Mouse (Mus musculus) heart, embryonic 13.5 days (tissue): ENCODE results near the gene Glrp1. TPM values are rescaled to one million over a fixed set of nuclear protein-coding genes. Genes with fewer than 3 reads are reported as not detected.
A peak's percentile ranks its signal among the peaks of the same experiment; 100 is the strongest.

Source experiments
- ATAC-seq: fragments of 200-750 bp; cut with Nextera tagmentation; 2 replicates; pipeline ENCODE4 v1.8.0; 2017; ENCODE audit warnings: moderate TSS enrichment; ENCODE audit not compliant: insufficient number of reproducible peaks, low FRiP score, low TSS enrichment; ENCODE audit errors: extremely low read depth
- H3K27ac ChIP-seq: fragments of 300-500 bp; sonication (generic); replicated peaks from 2 replicates; pipeline ENCODE4 v1.5.1; 2015; ENCODE audit warnings: moderate library complexity, mild to moderate bottlenecking, inconsistent platforms
- H3K27me3 ChIP-seq: fragments of 300-500 bp; sonication (generic); replicated peaks from 2 replicates; pipeline ENCODE4 v1.6.1; 2015; ENCODE audit warnings: mild to moderate bottlenecking, inconsistent platforms
- H3K36me3 ChIP-seq: fragments of 300-500 bp; sonication (generic); 2 replicates; pipeline ENCODE4 v1.6.1; 2015; ENCODE audit warnings: mild to moderate bottlenecking, inconsistent platforms
- H3K4me1 ChIP-seq: fragments of 300-500 bp; sonication (generic); 2 replicates; pipeline ENCODE4 v1.6.1; 2015; ENCODE audit warnings: inconsistent platforms
- H3K4me2 ChIP-seq: fragments of 300-500 bp; sonication (generic); 2 replicates; pipeline ENCODE4 v1.6.1; 2015; ENCODE audit warnings: inconsistent platforms, mild to moderate bottlenecking, moderate library complexity
- H3K4me3 ChIP-seq: fragments of 300-500 bp; sonication (generic); 2 replicates; pipeline ENCODE4 v1.5.1; 2015; ENCODE audit warnings: moderate library complexity, mild to moderate bottlenecking, inconsistent platforms
- H3K9ac ChIP-seq: fragments of 300-500 bp; sonication (generic); 2 replicates; pipeline ENCODE4 v1.6.1; 2015; ENCODE audit warnings: inconsistent platforms, mild to moderate bottlenecking, moderate library complexity
- H3K9me3 ChIP-seq: fragments of 300-500 bp; sonication (generic); 2 replicates; pipeline ENCODE4 v1.6.1; 2016; ENCODE audit warnings: inconsistent platforms
- WGBS: fragments of 180-500 bp; shearing (Covaris S2); methylation state at CpG from one replicate; pipeline ENCODE4 v1.1.7; 2015; ENCODE audit warnings: mixed read lengths; 5-methylcytosine and 5-hydroxymethylcytosine counted together
- polyA plus RNA-seq: library from polyadenylated mRNA; unstranded; fragments of >200 nt; fragmentation: Nextera tagmentation; extraction: Ambion mirVana; gene quantifications from 2 replicates; pipeline ENCODE4 v1.2.1, GENCODE M21; 2015

Glrp1 gene
- polyA plus RNA-seq, 1 experiment from 2014 or later = 0.19 TPM

DNA sequence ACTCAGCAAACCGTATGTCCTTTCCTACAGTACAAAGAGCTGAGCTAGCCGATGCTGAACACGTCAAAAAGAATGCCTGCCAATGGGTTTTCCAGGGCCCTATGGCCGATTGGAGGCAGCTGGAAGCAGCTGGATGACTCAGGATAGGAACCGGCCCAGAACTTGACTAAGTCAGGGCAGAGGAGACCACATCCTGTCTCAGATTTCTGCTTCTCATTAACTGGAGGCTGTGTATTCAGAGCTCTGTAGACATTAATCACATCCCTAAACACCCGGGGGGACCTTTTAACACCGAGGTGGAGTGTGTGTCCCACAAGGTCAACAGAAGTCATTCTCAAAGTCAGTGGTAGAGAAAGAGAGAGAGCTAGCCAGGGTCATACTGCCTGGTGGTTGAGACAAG lies 35.3 kb downstream of the Glrp1 start:
- Histone ChIP-seq H3K4me2 (no peak overlapping the region), H3K9ac (no peak overlapping the region), H3K4me3 (no peak overlapping the region), H3K9me3 (no peaks in the 10 kb centered on the region), H3K27ac (peak overlapping the region; percentile 21; the same call in 1 of the 2 replicates), H3K27me3 (no peaks in the 10 kb centered on the region), H3K4me1 (peaks cover 18% of the 10 kb centered on the region), H3K36me3 (no peaks in the 10 kb centered on the region)
- ATAC-seq = no peak
- WGBS = 37% methylated on average over 7 of the region's 7 CpGs

DNA sequence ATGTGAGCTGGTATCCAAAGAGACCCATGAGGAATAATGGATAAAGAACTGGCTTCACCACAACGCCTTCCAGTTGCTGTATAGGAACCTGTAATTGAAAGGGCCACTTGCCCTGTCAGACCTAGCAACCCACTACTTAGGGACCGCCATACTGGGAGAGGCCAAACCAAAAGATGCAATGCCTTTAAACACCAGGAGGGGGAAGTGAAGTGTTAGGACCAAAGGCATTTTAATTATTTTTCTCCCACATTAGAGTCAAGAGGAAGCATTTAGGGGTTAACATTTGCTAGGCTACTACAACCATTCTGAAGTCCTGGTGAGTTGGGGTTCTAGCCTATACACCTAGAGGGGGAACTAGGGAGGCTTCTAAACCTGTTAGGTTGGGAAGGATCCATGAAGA lies 36.0 kb downstream of the Glrp1 start:
- 76% methylated on average over 2 of the region's 2 CpGs for WGBS
- no peaks in the 10 kb centered on the region for H3K9me3 ChIP-seq
- ATAC-seq = no peak
- 0 out of 2 replicates have a peak overlapping the region, but pooled peaks have one; percentile 20 for H3K27ac ChIP-seq
- H3K27me3 ChIP-seq = no peaks in the 10 kb centered on the region
- no peak overlapping the region for H3K9ac ChIP-seq
- H3K4me1 ChIP-seq = peaks cover 18% of the 10 kb centered on the region
- no peak overlapping the region for H3K4me3 ChIP-seq
- no peak overlapping the region for H3K4me2 ChIP-seq
- H3K36me3 ChIP-seq = no peaks in the 10 kb centered on the region

DNA sequence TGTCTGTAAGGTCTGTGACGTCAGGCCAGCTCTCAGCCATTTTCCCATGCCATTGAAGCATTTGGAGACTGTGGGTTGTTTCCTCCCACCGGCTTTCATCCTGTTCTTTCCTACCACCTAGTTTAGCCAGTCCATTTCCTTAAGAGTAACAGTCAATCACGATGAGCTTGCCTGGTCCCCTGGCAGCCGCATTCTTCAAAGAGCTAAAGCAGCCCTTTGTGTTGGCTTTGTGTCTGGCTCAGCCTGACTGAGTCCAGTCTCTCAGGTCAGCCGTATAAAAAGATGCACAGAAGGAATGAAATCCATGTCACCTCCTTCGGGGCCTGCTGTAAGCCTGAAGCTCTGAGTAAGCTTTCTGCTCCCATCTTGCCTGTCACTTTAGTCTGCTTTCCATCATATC lies 37.6 kb downstream of the Glrp1 start:
- Histone ChIP-seq H3K27me3 (no peaks in the 10 kb centered on the region), H3K36me3 (no peaks in the 10 kb centered on the region), H3K4me1 (peaks cover 18% of the 10 kb centered on the region), H3K4me2 (no peak overlapping the region), H3K9ac (no peak overlapping the region), H3K27ac (no peak overlapping the region), H3K9me3 (no peaks in the 10 kb centered on the region), H3K4me3 (no peak overlapping the region)
- WGBS = 52% methylated on average over 6 of the region's 6 CpGs
- ATAC-seq = no peak

DNA sequence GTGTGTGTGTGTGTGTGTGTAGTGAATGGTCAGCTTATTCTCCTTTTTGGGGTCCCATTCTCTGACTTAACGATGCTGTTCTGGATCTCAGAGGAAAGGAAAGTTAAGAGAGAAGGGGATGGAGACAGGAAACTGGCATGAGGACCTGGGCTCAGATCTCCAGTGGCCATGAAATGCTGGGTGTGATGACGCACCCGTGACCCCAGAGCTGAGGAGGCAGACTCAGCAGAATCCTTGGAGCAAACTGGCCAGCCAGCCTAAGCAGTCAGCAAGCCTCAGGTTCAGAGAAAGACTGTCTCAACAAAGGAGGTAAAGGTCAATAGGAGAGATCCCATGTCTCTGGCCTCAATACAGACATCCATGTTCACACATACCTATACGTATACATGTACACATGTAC lies 40.1 kb downstream of the Glrp1 start:
- Histone ChIP-seq H3K4me1 (peaks cover 9% of the 10 kb centered on the region), H3K4me2 (no peak overlapping the region), H3K4me3 (no peak overlapping the region), H3K27me3 (no peaks in the 10 kb centered on the region), H3K36me3 (no peaks in the 10 kb centered on the region), H3K27ac (no peak overlapping the region), H3K9me3 (no peaks in the 10 kb centered on the region), H3K9ac (no peak overlapping the region)
- WGBS = 80% methylated on average over 4 of the region's 4 CpGs
- ATAC-seq = no peak

DNA sequence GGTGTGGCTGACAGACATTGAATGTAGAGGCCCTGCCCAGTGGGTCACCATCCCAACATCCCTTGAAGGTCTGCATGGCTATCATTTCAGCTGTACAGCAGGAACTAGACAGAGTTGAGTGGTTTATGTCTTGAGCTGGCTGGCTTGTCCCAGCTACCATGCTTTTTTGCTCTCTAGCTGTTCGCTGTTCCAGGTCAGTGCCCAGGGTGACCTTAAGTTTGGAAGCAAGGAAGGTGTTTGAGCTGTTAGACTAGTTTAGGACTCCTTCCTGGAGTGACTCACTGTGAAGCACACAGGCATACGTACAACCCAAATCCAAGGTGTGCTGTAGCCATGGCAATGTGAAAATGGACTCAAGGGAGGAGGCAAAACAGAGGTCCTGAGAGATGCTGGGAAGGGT lies 41.5 kb downstream of the Glrp1 start:
- no peaks in the 10 kb centered on the region for H3K36me3 ChIP-seq
- no peaks in the 10 kb centered on the region for H3K27me3 ChIP-seq
- no peak overlapping the region for H3K27ac ChIP-seq
- ATAC-seq = no peak
- H3K4me1 ChIP-seq = peaks cover 16% of the 10 kb centered on the region
- H3K4me3 ChIP-seq = no peak overlapping the region
- no peaks in the 10 kb centered on the region for H3K9me3 ChIP-seq
- WGBS = 88% methylated on average over 2 of the region's 2 CpGs
- no peak overlapping the region for H3K4me2 ChIP-seq
- no peak overlapping the region for H3K9ac ChIP-seq

DNA sequence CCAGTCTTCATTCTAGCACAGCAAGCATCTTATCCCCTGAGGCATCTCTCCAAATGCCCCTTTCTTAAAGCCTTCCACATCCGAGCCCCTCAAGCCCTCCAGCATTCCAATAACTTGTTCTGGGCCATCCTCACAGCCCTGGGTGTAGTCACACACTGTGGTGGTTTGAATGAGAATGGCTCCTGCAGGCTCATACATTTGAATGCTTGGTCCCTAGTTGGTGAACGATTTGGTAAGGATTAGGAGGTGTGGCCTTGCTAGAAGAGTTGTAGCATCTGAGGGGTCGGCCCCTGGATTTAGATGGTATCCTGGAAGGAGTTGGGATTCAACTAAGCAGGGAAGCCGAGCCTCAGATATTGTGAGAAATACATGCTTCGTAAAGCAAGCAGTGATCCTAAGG lies 42.0 kb downstream of the Glrp1 start:
- no peaks in the 10 kb centered on the region for H3K27me3 ChIP-seq
- H3K36me3 ChIP-seq = no peaks in the 10 kb centered on the region
- H3K4me3 ChIP-seq = no peak overlapping the region
- H3K27ac ChIP-seq = no peak overlapping the region
- peaks cover 19% of the 10 kb centered on the region for H3K4me1 ChIP-seq
- no peak overlapping the region for H3K4me2 ChIP-seq
- WGBS = 74% methylated on average over 5 of the region's 5 CpGs
- no peak overlapping the region for H3K9ac ChIP-seq
- H3K9me3 ChIP-seq = no peaks in the 10 kb centered on the region
- ATAC-seq = no peak

- no peak for ATAC-seq
- Histone ChIP-seq H3K27ac (no peak overlapping the region), H3K4me1 (peaks cover 23% of the 10 kb centered on the region)
Measured at GRCm38 (mm10) chr1:88466325-88467064, 43.4 kb downstream of the Glrp1 start.

DNA sequence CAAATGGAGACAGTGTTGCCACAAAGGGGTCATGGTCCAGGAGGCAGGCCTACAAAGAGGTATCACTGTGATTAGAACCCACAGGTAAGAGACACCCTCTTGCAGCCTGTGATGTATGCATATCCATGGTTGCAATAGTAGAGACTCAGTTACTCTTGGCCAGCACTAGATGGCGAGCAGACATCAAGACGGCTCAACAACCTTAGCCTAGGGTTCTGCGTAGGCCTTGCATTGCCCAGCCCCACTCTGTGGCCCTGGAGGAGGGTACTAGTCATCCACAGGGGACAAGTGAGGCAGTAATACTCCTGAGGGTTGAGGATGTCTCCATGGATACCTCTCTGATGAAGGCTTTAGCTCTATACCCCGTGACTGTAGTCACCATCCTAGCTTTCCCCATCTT lies 44.1 kb downstream of the Glrp1 start:
- Histone ChIP-seq H3K4me1 (peaks cover 29% of the 10 kb centered on the region), H3K4me2 (no peak overlapping the region), H3K27me3 (no peaks in the 10 kb centered on the region), H3K36me3 (no peaks in the 10 kb centered on the region), H3K4me3 (no peak overlapping the region), H3K9ac (no peak overlapping the region), H3K27ac (no peak overlapping the region), H3K9me3 (no peaks in the 10 kb centered on the region)
- ATAC-seq = no peak
- WGBS = 60% methylated on average over 4 of the region's 4 CpGs

More at GRCm38 (mm10) chr1:88466325-88467064, 43.4 kb downstream of the Glrp1 start:
- no peak overlapping the region for H3K4me2 ChIP-seq
- H3K9ac ChIP-seq = no peak overlapping the region
- no peaks in the 10 kb centered on the region for H3K36me3 ChIP-seq
- H3K9me3 ChIP-seq = no peaks in the 10 kb centered on the region
- no peak overlapping the region for H3K4me3 ChIP-seq
- 69% methylated on average over 8 of the region's 8 CpGs for WGBS
- no peaks in the 10 kb centered on the region for H3K27me3 ChIP-seq

DNA sequence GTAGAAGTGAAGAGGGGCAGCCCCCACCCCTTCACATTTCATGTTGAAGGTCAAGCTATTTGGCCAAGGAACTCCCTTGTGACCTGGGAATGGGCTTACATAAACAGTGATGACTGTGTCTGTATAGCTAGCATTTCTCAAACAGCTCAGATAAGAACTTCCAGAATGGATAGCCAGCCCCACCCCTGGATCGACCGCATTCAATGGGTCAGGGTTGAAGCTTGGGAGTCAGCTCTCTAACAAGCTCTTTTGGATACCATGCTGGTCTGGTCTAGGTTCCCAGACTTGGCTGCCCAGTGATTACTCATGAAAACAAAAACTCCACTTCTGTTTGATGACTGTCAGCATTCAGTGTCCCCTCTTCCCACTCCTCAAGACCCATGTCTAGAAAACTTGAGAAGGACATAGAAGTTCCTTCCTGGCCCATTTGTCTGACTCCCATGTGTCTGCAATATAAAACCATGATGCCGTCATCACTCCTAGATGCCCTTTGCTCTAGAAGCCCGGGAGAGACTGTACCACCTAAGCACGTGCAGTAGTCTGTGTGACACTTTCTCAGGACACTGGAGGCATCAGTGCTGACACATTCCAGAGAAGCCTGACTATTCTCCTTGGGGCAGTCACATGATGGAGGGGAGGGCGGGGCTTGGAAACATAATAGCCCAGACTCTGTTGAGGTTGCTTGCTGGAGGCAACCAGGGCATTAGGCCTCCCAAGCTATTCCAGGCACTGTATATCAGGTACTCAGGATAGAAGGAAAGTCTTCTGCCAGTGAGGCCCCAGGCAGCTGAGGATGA lies 45.6 kb downstream of the Glrp1 start:
- H3K4me2 ChIP-seq = no peak overlapping the region
- H3K27ac ChIP-seq = no peak overlapping the region
- no peak overlapping the region for H3K9ac ChIP-seq
- no peak overlapping the region for H3K4me3 ChIP-seq
- 52% methylated on average over 6 of the region's 6 CpGs for WGBS
- no peaks in the 10 kb centered on the region for H3K9me3 ChIP-seq
- no peaks in the 10 kb centered on the region for H3K27me3 ChIP-seq
- ATAC-seq = no peak
- no peaks in the 10 kb centered on the region for H3K36me3 ChIP-seq
- H3K4me1 ChIP-seq = peaks cover 29% of the 10 kb centered on the region

DNA sequence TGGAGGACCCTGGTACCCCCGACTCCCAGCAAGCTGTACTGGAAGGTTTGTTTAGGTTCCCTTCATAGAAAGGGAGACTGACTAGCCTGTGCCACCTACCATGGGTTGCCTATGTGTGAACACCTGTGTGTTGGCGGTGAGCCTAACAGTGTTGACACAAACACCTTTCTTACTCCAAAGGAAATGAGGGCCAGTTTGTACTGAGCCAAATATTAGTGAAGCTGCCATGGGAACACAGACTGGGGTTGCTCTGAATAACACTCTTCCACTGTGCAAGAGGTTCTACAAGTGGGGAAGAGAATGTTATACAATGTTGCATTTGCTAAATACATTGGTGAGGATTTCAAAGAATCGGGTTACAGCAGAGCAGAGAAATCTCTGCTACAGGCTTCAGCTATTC lies 46.6 kb downstream of the Glrp1 start:
- H3K9ac ChIP-seq = no peak overlapping the region
- no peaks in the 10 kb centered on the region for H3K27me3 ChIP-seq
- no peak for ATAC-seq
- no peak overlapping the region for H3K4me3 ChIP-seq
- H3K4me2 ChIP-seq = no peak overlapping the region
- H3K4me1 ChIP-seq = peaks cover 29% of the 10 kb centered on the region
- H3K27ac ChIP-seq = peak overlapping the region; percentile 42; the same call in 1 of the 2 replicates
- H3K36me3 ChIP-seq = no peaks in the 10 kb centered on the region
- H3K9me3 ChIP-seq = no peaks in the 10 kb centered on the region
- WGBS = 78% methylated on average over 3 of the region's 3 CpGs

- no peak overlapping the region for H3K27ac ChIP-seq
- WGBS = 50% methylated on average over 6 of the region's 6 CpGs
Measured at GRCm38 (mm10) chr1:88462484-88462883, 47.4 kb downstream of the Glrp1 start.

More at GRCm38 (mm10) chr1:88462484-88462883, 47.4 kb downstream of the Glrp1 start:
- no peaks in the 10 kb centered on the region for H3K27me3 ChIP-seq
- H3K9me3 ChIP-seq = no peaks in the 10 kb centered on the region
- no peak overlapping the region for H3K4me2 ChIP-seq
- ATAC-seq = no peak
- H3K36me3 ChIP-seq = no peaks in the 10 kb centered on the region
- H3K4me1 ChIP-seq = peaks cover 29% of the 10 kb centered on the region
- H3K4me3 ChIP-seq = no peak overlapping the region
- no peak overlapping the region for H3K9ac ChIP-seq
